Mouse (Mus musculus) limb, embryonic 14.5 days (tissue): Measurements from ENCODE around the gene Dcaf6. TPM values are rescaled to one million over a fixed set of nuclear protein-coding genes. Genes with fewer than 3 reads are reported as not detected.

Experiments
- ATAC-seq: fragments of 200-750 bp; cut with Nextera tagmentation; 2 replicates; pipeline ENCODE4 v1.8.0; 2017; ENCODE audit warnings: low read depth, moderate number of reproducible peaks, moderate TSS enrichment; ENCODE audit not compliant: low FRiP score
- DNase-seq: peaks from one replicate; pipeline ENCODE4 v3.0.0-alpha.2; 2015; ENCODE audit warnings: low spot score
- H3K27ac ChIP-seq: fragments of 300-500 bp; sonication (generic); replicated peaks from 2 replicates; pipeline ENCODE4 v1.5.1; 2014; ENCODE audit warnings: low read depth, mild to moderate bottlenecking, low read length, moderate library complexity, mixed read lengths
- H3K27me3 ChIP-seq: fragments of 300-500 bp; sonication (generic); 2 replicates; pipeline ENCODE4 v1.6.1; 2014; ENCODE audit warnings: low read length, mixed read lengths; ENCODE audit not compliant: control insufficient read depth, insufficient read depth
- H3K36me3 ChIP-seq: fragments of 300-500 bp; sonication (generic); 2 replicates; pipeline ENCODE4 v1.6.1; 2014; ENCODE audit warnings: mild to moderate bottlenecking, low read length, moderate library complexity, mixed read lengths; ENCODE audit not compliant: control insufficient read depth, insufficient read depth
- H3K4me1 ChIP-seq: fragments of 300-500 bp; sonication (generic); 2 replicates; pipeline ENCODE4 v1.6.1; 2014; ENCODE audit warnings: antibody characterized with exemption, low read length, mixed read lengths; ENCODE audit not compliant: control insufficient read depth, insufficient read depth
- H3K4me2 ChIP-seq: fragments of 300-500 bp; sonication (generic); replicated peaks from 2 replicates; pipeline ENCODE4 v1.6.1; 2014; ENCODE audit warnings: low read depth, mild to moderate bottlenecking, low read length, moderate library complexity; ENCODE audit not compliant: severe bottlenecking
- H3K4me3 ChIP-seq: fragments of 300-500 bp; sonication (generic); replicated peaks from 2 replicates; pipeline ENCODE4 v1.5.1; 2014; ENCODE audit warnings: low read length
- H3K9ac ChIP-seq: fragments of 300-500 bp; sonication (generic); 2 replicates; pipeline ENCODE4 v1.6.1; 2014; ENCODE audit warnings: mild to moderate bottlenecking, low read depth, low read length, moderate library complexity; ENCODE audit not compliant: severe bottlenecking
- H3K9me3 ChIP-seq: fragments of 300-500 bp; sonication (generic); 2 replicates; pipeline ENCODE4 v1.6.1; 2016; ENCODE audit warnings: low read length; ENCODE audit not compliant: control insufficient read depth
- POLR2A ChIP-seq: fragments of 200-500 bp; IDR thresholded peaks from 2 replicates; pipeline ENCODE4 v1.8.0; 2012; ENCODE audit warnings: inconsistent platforms, mild to moderate bottlenecking, moderate library complexity, borderline replicate concordance; ENCODE audit not compliant: insufficient read depth, insufficient read length; ENCODE audit errors: extremely low read depth
- WGBS: fragments of 180-500 bp; shearing (Covaris S2); extraction: QIAGEN DNeasy Blood & Tissue Kit; methylation state at CpG from one replicate; pipeline ENCODE4 v1.1.7; 2014; 5-methylcytosine and 5-hydroxymethylcytosine counted together
- polyA plus RNA-seq, 2 experiments: library from polyadenylated mRNA; depleted of rRNA in 1 of 2; stranded (reverse) in 1 of 2; unstranded in 1 of 2; fragments of >200 nt; fragmentation: Nextera tagmentation in 1 of 2; extraction: Ambion mirVana in 1 of 2; gene quantifications; 2 replicates each; pipeline versions ENCODE4 v1.2.1 to v1.2.3; 2012 to 2014

Dcaf6 gene
- polyA plus RNA-seq, 2 experiments: 20.7 to 42.9 TPM

GRCm38 (mm10) chr1:165370990-165371389 lies 89.3 kb downstream of the Dcaf6 start:
- WGBS: 90% methylated on average over 4 of the region's 4 CpGs
- no peak for TF ChIP-seq POLR2A
- Histone ChIP-seq H3K4me2 (no peak overlapping the region), H3K9ac (no peak overlapping the region), H3K4me3 (no peak overlapping the region), H3K27ac (no peak overlapping the region), H3K9me3 (no peaks in the 10 kb centered on the region), H3K36me3 (no peaks in the 10 kb centered on the region), H3K4me1 (no peaks in the 10 kb centered on the region), H3K27me3 (no peaks in the 10 kb centered on the region)
- ATAC-seq (no peak), DNase-seq (no peak)

GRCm38 (mm10) chr1:165365057-165365456 lies 95.2 kb downstream of the Dcaf6 start:
- Histone ChIP-seq H3K4me2 (no peak overlapping the region), H3K27me3 (no peaks in the 10 kb centered on the region), H3K9me3 (no peaks in the 10 kb centered on the region), H3K4me3 (no peak overlapping the region), H3K9ac (no peak overlapping the region), H3K36me3 (no peaks in the 10 kb centered on the region), H3K27ac (no peak overlapping the region), H3K4me1 (no peaks in the 10 kb centered on the region)
- TF ChIP-seq POLR2A: no peak
- ATAC-seq (no peak), DNase-seq (no peak)
- 89% methylated on average over 3 of the region's 3 CpGs for WGBS

GRCm38 (mm10) chr1:165363271-165363670 lies 97.0 kb downstream of the Dcaf6 start:
- Histone ChIP-seq H3K4me2 (no peak overlapping the region), H3K27ac (no peak overlapping the region), H3K9me3 (no peaks in the 10 kb centered on the region), H3K4me1 (no peaks in the 10 kb centered on the region), H3K27me3 (no peaks in the 10 kb centered on the region), H3K4me3 (no peak overlapping the region), H3K36me3 (no peaks in the 10 kb centered on the region), H3K9ac (no peak overlapping the region)
- ATAC-seq (no peak), DNase-seq (no peak)
- TF ChIP-seq POLR2A: no peak
- WGBS: 79% methylated on average over 2 of the region's 2 CpGs

GRCm38 (mm10) chr1:165356347-165356746 lies 103.9 kb downstream of the Dcaf6 start:
- DNase-seq (no peak), ATAC-seq (no peak)
- H3K9me3 ChIP-seq: no peaks in the 10 kb centered on the region
- H3K4me3 ChIP-seq: no peak overlapping the region
- no peak overlapping the region for H3K4me2 ChIP-seq
- TF ChIP-seq POLR2A: no peak
- H3K4me1 ChIP-seq: no peaks in the 10 kb centered on the region
- H3K27me3 ChIP-seq: no peaks in the 10 kb centered on the region
- 51% methylated on average over 2 of the region's 2 CpGs for WGBS
- peaks cover 6% of the 10 kb centered on the region; the same call in 1 of the 2 replicates for H3K36me3 ChIP-seq
- no peak overlapping the region for H3K27ac ChIP-seq
- H3K9ac ChIP-seq: no peak overlapping the region

DNA sequence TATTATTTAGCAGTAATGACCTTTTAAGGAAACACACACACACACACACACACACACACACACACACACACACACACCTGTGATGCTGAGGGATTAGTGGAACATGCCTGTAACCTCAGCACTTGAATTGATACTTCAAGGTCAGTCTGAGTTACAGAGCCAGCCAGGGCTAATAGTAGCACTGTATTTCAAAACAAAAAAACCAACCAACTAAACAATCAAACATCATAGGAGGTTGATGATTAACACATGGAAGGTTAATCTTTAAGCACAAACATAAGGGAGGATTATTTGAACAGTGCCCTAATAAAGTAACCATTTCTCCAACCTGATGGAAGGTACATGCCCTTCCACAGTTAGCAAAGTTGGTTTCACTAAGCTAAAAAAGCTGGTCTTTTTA lies 111.6 kb downstream of the Dcaf6 start:
- no peak overlapping the region for H3K27ac ChIP-seq
- no peak for TF ChIP-seq POLR2A

GRCm38 (mm10) chr1:165344453-165344852 lies 115.8 kb downstream of the Dcaf6 start:
- TF ChIP-seq POLR2A: no peak
- H3K27me3 ChIP-seq: no peaks in the 10 kb centered on the region
- no peak overlapping the region for H3K4me2 ChIP-seq
- DNase-seq (peak; percentile 9), ATAC-seq (no peak)
- H3K36me3 ChIP-seq: no peaks in the 10 kb centered on the region; the same call in 1 of the 2 replicates
- no peak overlapping the region for H3K4me3 ChIP-seq
- no peak overlapping the region for H3K27ac ChIP-seq
- H3K9me3 ChIP-seq: no peaks in the 10 kb centered on the region
- peaks cover 9% of the 10 kb centered on the region for H3K4me1 ChIP-seq
- no peak overlapping the region for H3K9ac ChIP-seq
- 30% methylated on average over 4 of the region's 4 CpGs for WGBS

More for the DNA sequence above, 111.6 kb downstream of the Dcaf6 start:
- Histone ChIP-seq H3K4me3 (no peak overlapping the region), H3K4me2 (no peak overlapping the region), H3K36me3 (peaks cover 17% of the 10 kb centered on the region), H3K27me3 (no peaks in the 10 kb centered on the region), H3K4me1 (peaks cover 9% of the 10 kb centered on the region), H3K9ac (no peak overlapping the region), H3K9me3 (no peaks in the 10 kb centered on the region)
- DNase-seq (no peak), ATAC-seq (no peak)
